Mouse (Mus musculus) MEL (cell line): ENCODE results near the gene Srgap3. TPM values are rescaled to one million over a fixed set of nuclear protein-coding genes. Genes with fewer than 3 reads are reported as not detected.

Experiments
- DNase-seq: peaks from one replicate; pipeline ENCODE4 v3.0.0; 2011; ENCODE audit warnings: low read depth, low spot score
- H3K27ac ChIP-seq: 2 replicates; pipeline ENCODE4 v1.5.1; 2012; ENCODE audit warnings: low read depth, mild to moderate bottlenecking, control low read depth, low read length, moderate library complexity; ENCODE audit not compliant: control insufficient read depth
- H3K27me3 ChIP-seq, 2 experiments: fragments of 150-350 bp in 1 of 2; sonication (generic) in 1 of 2; 2 replicates each; pipeline ENCODE4 v1.6.1; 2012; ENCODE audit warnings: low read length in 2 of 2, mild to moderate bottlenecking in 2 of 2, improper control_type of control experiment in 1 of 2, moderate library complexity in 1 of 2; ENCODE audit not compliant: insufficient read depth in 2 of 2, control insufficient read depth in 1 of 2
- H3K36me3 ChIP-seq, 2 experiments: 2 replicates each; pipeline ENCODE4 v1.6.1; 2012 to 2014; ENCODE audit warnings: low read length in 2 of 2, improper control_type of control experiment in 1 of 2, inconsistent platforms in 1 of 2, mild to moderate bottlenecking in 1 of 2; ENCODE audit not compliant: insufficient read depth in 2 of 2, control insufficient read depth in 1 of 2
- H3K4me1 ChIP-seq, 2 experiments: fragments of 150-350 bp in 1 of 2; sonication (generic) in 1 of 2; 2 replicates each; pipeline ENCODE4 v1.6.1; 2012; ENCODE audit warnings: low read length in 2 of 2, improper control_type of control experiment in 1 of 2, mild to moderate bottlenecking in 1 of 2; ENCODE audit not compliant: insufficient read depth in 2 of 2, control insufficient read depth in 1 of 2
- H3K4me3 ChIP-seq, 2 experiments: fragments of 150-350 bp in 1 of 2; sonication (generic) in 1 of 2; 2 replicates each; pipeline ENCODE4 v1.5.1; 2012; ENCODE audit warnings: low read depth in 2 of 2, low read length in 2 of 2, mild to moderate bottlenecking in 2 of 2, moderate library complexity in 2 of 2, control low read depth in 1 of 2, improper control_type of control experiment in 1 of 2; ENCODE audit not compliant: control insufficient read depth in 1 of 2, insufficient read depth in 1 of 2
- H3K79me2 ChIP-seq: 2 replicates; pipeline ENCODE4 v1.6.1; 2012; ENCODE audit warnings: mild to moderate bottlenecking, low read length, moderate library complexity; ENCODE audit not compliant: control insufficient read depth, poor library complexity, insufficient read depth
- H3K9ac ChIP-seq: 2 replicates; pipeline ENCODE4 v1.6.1; 2012; ENCODE audit warnings: low read depth, mild to moderate bottlenecking, control low read depth, low read length, moderate library complexity; ENCODE audit not compliant: control insufficient read depth, poor library complexity, severe bottlenecking
- H3K9me3 ChIP-seq: fragments of 150-350 bp; sonication (generic); replicated peaks from 2 replicates; pipeline ENCODE4 v1.6.1; 2012; ENCODE audit warnings: mild to moderate bottlenecking, low read length, improper control_type of control experiment, moderate library complexity; ENCODE audit not compliant: insufficient read depth
- CHD2 ChIP-seq: IDR thresholded peaks from 2 replicates; pipeline ENCODE4 v1.6.1; 2011; ENCODE audit warnings: low read length, improper control_type of control experiment
- CTCF ChIP-seq, 3 experiments: IDR thresholded peaks in 2 of 3; conservative IDR thresholded peaks in 1 of 3; 2 replicates each; pipeline ENCODE4 v1.5.1; 2011 to 2012; ENCODE audit warnings: low read length in 3 of 3, low read depth in 2 of 3, mild to moderate bottlenecking in 2 of 3, improper control_type of control experiment in 1 of 3, inconsistent platforms in 1 of 3, mixed read lengths in 1 of 3, moderate library complexity in 1 of 3; ENCODE audit not compliant: control insufficient read depth in 1 of 3, insufficient read depth in 1 of 3, poor library complexity in 1 of 3, severe bottlenecking in 1 of 3
- E2F4 ChIP-seq: IDR thresholded peaks from 2 replicates; pipeline ENCODE4 v1.6.1; 2011; ENCODE audit warnings: low read depth, low read length, improper control_type of control experiment, borderline replicate concordance
- ELF1 ChIP-seq: IDR thresholded peaks from 2 replicates; pipeline ENCODE4 v1.6.1; 2014; ENCODE audit warnings: low read depth, mild to moderate bottlenecking, inconsistent platforms, low read length, improper control_type of control experiment, moderate library complexity
- EP300 ChIP-seq, 2 experiments: IDR thresholded peaks; 2 replicates each; pipeline ENCODE4 v1.6.1; 2011; ENCODE audit warnings: improper control_type of control experiment in 2 of 2, low read length in 2 of 2, low read depth in 1 of 2, mild to moderate bottlenecking in 1 of 2
- GABPA ChIP-seq: IDR thresholded peaks from 2 replicates; pipeline ENCODE4 v1.6.1; 2012; ENCODE audit warnings: low read depth, mild to moderate bottlenecking, inconsistent platforms, low read length, improper control_type of control experiment, moderate library complexity
- GATA1 ChIP-seq: IDR thresholded peaks from 2 replicates; pipeline ENCODE4 v1.6.1; 2011; ENCODE audit warnings: low read depth, low read length, improper control_type of control experiment
- JUND ChIP-seq: IDR thresholded peaks from 2 replicates; pipeline ENCODE4 v1.6.1; 2011; ENCODE audit warnings: low read depth, mild to moderate bottlenecking, improper control_type of control experiment, low read length
- MAFK ChIP-seq: IDR thresholded peaks from 2 replicates; pipeline ENCODE4 v1.6.1; 2011; ENCODE audit warnings: low read depth, mild to moderate bottlenecking, low read length, improper control_type of control experiment, borderline replicate concordance
- MAX ChIP-seq: IDR thresholded peaks from 2 replicates; pipeline ENCODE4 v1.6.1; 2011; ENCODE audit warnings: low read length, improper control_type of control experiment
- MXI1 ChIP-seq: IDR thresholded peaks from 2 replicates; pipeline ENCODE4 v1.6.1; 2011; ENCODE audit warnings: mild to moderate bottlenecking, low read depth, low read length, improper control_type of control experiment
- MYB ChIP-seq: IDR thresholded peaks from 2 replicates; pipeline ENCODE4 v1.6.1; 2011; ENCODE audit warnings: mild to moderate bottlenecking, low read depth, low read length, improper control_type of control experiment
- NELFE ChIP-seq: IDR thresholded peaks from 2 replicates; pipeline ENCODE4 v1.6.1; 2011; ENCODE audit warnings: low read depth, low read length, improper control_type of control experiment
- NRF1 ChIP-seq: IDR thresholded peaks from 2 replicates; pipeline ENCODE4 v1.6.1; 2014; ENCODE audit warnings: low read depth, mild to moderate bottlenecking, inconsistent platforms, low read length, improper control_type of control experiment, moderate library complexity; ENCODE audit not compliant: poor library complexity, insufficient read depth, severe bottlenecking
- POLR2A ChIP-seq, 2 experiments: IDR thresholded peaks; 2 replicates each; pipeline ENCODE4 v1.6.1; 2011 to 2012; ENCODE audit warnings: low read length in 2 of 2, mild to moderate bottlenecking in 2 of 2, control low read depth in 1 of 2, improper control_type of control experiment in 1 of 2, low read depth in 1 of 2, moderate library complexity in 1 of 2; ENCODE audit not compliant: control insufficient read depth in 1 of 2, insufficient read depth in 1 of 2, poor library complexity in 1 of 2
- RCOR1 ChIP-seq: IDR thresholded peaks from 2 replicates; pipeline ENCODE4 v1.6.1; 2012; ENCODE audit warnings: low read depth, mild to moderate bottlenecking, inconsistent platforms, low read length, improper control_type of control experiment
- SIN3A ChIP-seq: IDR thresholded peaks from 2 replicates; pipeline ENCODE4 v1.6.1; 2012; ENCODE audit warnings: low read length, improper control_type of control experiment, inconsistent platforms
- TAL1 ChIP-seq: IDR thresholded peaks from 2 replicates; pipeline ENCODE4 v1.6.1; 2012; ENCODE audit warnings: mild to moderate bottlenecking, inconsistent platforms, low read length, moderate library complexity, mixed read lengths
- TBP ChIP-seq: IDR thresholded peaks from 2 replicates; pipeline ENCODE4 v1.8.0; 2011; ENCODE audit warnings: low read depth, low read length, improper control_type of control experiment
- TCF12 ChIP-seq: IDR thresholded peaks from 2 replicates; pipeline ENCODE4 v1.6.1; 2014; ENCODE audit warnings: low read depth, mild to moderate bottlenecking, inconsistent platforms, low read length, improper control_type of control experiment, moderate library complexity
- UBTF ChIP-seq: IDR thresholded peaks from 2 replicates; pipeline ENCODE4 v1.6.1; 2012; ENCODE audit warnings: low read depth, mild to moderate bottlenecking, inconsistent platforms, low read length, improper control_type of control experiment, moderate library complexity, borderline replicate concordance; ENCODE audit not compliant: insufficient read depth
- USF1 ChIP-seq: IDR thresholded peaks from 2 replicates; pipeline ENCODE4 v1.6.1; 2014; ENCODE audit warnings: low read depth, mild to moderate bottlenecking, inconsistent platforms, low read length, improper control_type of control experiment, moderate library complexity
- ZC3H11A ChIP-seq: IDR thresholded peaks from 2 replicates; pipeline ENCODE4 v1.6.1; 2012; ENCODE audit warnings: low read depth, mild to moderate bottlenecking, inconsistent platforms, low read length, improper control_type of control experiment
- ZKSCAN1 ChIP-seq: IDR thresholded peaks from 2 replicates; pipeline ENCODE4 v1.6.1; 2012; ENCODE audit warnings: low read depth, mild to moderate bottlenecking, inconsistent platforms, low read length, improper control_type of control experiment, moderate library complexity
- ZMIZ1 ChIP-seq: IDR thresholded peaks from 2 replicates; pipeline ENCODE4 v1.6.1; 2012; ENCODE audit warnings: low read depth, mild to moderate bottlenecking, inconsistent platforms, low read length, improper control_type of control experiment, moderate library complexity
- ZNF384 ChIP-seq: IDR thresholded peaks from 2 replicates; pipeline ENCODE4 v1.6.1; 2012; ENCODE audit warnings: low read depth, mild to moderate bottlenecking, inconsistent platforms, low read length, improper control_type of control experiment
- polyA plus RNA-seq, 2 experiments: library from polyadenylated mRNA; stranded (reverse) in 1 of 2; unstranded in 1 of 2; fragments of >175 nt in 1 of 2; fragments of >200 nt in 1 of 2; gene quantifications; 2 replicates each; pipeline versions ENCODE4 v1.2.1 to v1.2.4; 2012; ENCODE audit warnings: low replicate concordance in 2 of 2, low read depth in 1 of 2; ENCODE audit not compliant: insufficient read length in 2 of 2, insufficient read depth in 1 of 2, missing spikeins in 1 of 2
- total RNA-seq: library from RNA; depleted of rRNA; stranded (reverse); fragments of 300-350 nt; gene quantifications from 2 replicates; pipeline ENCODE4 v1.2.3, GENCODE M21; 2012

Gene Srgap3
- total and polyA plus RNA-seq, 3 experiments, result 0.31 to 0.75 TPM; not detected in 1

DNA sequence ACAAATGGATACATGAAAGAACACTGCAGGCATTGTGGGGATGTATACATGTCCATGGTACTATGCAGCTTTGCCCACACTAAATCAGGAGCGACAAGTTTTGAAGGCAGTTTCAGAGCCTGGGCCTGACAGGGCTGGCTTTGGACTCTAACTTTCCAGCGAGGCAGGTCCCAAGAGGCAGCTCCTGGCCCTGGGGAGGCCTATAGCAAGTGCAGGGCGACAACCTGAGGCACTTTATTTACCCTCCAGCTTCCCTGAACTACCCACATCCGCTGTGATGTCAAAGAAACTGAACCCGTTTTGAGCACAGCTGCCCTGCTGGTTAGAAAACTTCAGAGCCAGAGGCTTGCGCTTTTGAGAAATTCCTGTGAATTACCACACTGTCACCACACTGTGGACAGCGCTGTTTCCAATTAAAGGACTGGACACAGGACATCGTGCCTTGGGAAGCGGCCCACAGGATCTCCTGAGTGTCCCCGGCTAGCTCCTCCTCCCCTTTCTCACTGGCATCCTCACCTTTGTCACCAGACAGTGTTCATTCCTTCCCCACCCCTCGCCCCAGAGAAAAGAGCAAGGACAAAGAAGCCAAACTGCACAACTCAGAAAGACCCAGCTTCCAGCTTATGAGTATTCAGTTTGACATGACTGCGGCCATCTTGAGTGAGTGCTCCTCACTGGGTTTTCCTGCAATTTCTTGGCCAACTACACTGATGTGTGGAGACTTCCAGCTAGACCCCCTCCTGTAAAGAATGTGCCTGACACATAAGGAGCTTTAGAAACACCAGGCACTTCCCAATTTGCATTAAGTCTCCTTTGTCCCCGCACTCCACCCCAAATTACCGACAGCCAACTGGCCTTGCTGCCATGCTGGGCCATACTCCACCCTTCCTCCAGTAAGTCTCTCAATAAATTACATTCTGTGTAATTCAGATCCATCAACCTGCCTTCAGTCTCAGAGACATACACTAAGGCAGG, 94.5 kb downstream of the Srgap3 start:
- Histone ChIP-seq H3K4me3 (no peak overlapping the region), H3K9me3 (no peaks in the 10 kb centered on the region), H3K27me3 (no peaks in the 10 kb centered on the region), H3K36me3 (no peaks in the 10 kb centered on the region), H3K79me2 (no peaks in the 10 kb centered on the region), H3K27ac (no peak overlapping the region), H3K9ac (no peak overlapping the region), H3K4me1 (no peaks in the 10 kb centered on the region)
- TF ChIP-seq E2F4, result no peak
- TF ChIP-seq NRF1, result no peak
- TF ChIP-seq POLR2A (IDR thresholded peaks at IDR 0.05; ENCODE audit: control insufficient read depth in 1 of 2, insufficient read depth in 1 of 2, low read depth in 1 of 2, low read length in 2 of 2, poor library complexity in 1 of 2), result no peak
- no peak for TF ChIP-seq MAFK
- TF ChIP-seq ZNF384, result no peak
- TF ChIP-seq CHD2, result no peak
- no peak for TF ChIP-seq TAL1
- no peak for TF ChIP-seq GABPA
- TF ChIP-seq ZKSCAN1, result no peak
- no peak for TF ChIP-seq JUND
- TF ChIP-seq CTCF (IDR thresholded peaks at IDR 0.05 in 2 of 3, conservative IDR thresholded peaks at IDR 0.05 in 1 of 3; ENCODE audit: control insufficient read depth in 1 of 3, insufficient read depth in 1 of 3, low read depth in 2 of 3, low read length in 3 of 3, poor library complexity in 1 of 3, severe bottlenecking in 1 of 3), result no peak
- no peak for TF ChIP-seq TCF12
- no peak for DNase-seq

DNA sequence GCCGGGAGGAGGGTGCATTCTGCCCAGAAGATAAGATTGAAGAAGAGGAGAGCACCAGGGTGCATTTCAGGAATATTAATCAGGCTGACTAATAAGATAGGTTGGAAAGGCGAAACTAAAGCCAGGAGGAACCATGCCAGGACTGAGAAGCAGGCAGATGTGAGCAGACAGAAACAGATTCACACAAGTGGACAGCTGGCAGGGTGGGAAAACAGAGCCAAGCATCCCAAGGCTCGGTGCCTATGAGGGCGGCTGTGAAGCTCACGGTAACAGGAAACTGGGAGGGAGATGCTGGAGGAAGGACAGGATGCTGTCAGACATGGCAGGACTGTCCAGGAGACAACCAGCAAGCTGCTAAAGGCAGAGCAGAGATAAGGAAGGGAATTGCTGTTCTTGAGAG, 96.3 kb downstream of the Srgap3 start:
- no peak overlapping the region for H3K9ac ChIP-seq
- no peaks in the 10 kb centered on the region for H3K36me3 ChIP-seq
- H3K27me3 ChIP-seq, result no peaks in the 10 kb centered on the region
- no peaks in the 10 kb centered on the region for H3K4me1 ChIP-seq
- no peaks in the 10 kb centered on the region for H3K9me3 ChIP-seq
- no peak for TF ChIP-seq TAL1
- no peak for TF ChIP-seq SIN3A
- TF ChIP-seq ZC3H11A, result no peak
- TF ChIP-seq EP300 (IDR thresholded peaks at IDR 0.05; ENCODE audit: low read depth in 1 of 2, low read length in 2 of 2), result no peak
- TF ChIP-seq ZMIZ1, result no peak
- TF ChIP-seq RCOR1, result no peak
- no peak for TF ChIP-seq GATA1
- TF ChIP-seq USF1, result no peak
- no peak for TF ChIP-seq MYB
- no peak for TF ChIP-seq MAX
- no peak for TF ChIP-seq ELF1
- TF ChIP-seq UBTF, result no peak
- TF ChIP-seq MXI1, result no peak
- no peak for TF ChIP-seq CHD2
- no peak for TF ChIP-seq NRF1
- TF ChIP-seq ZKSCAN1, result no peak
- no peak for TF ChIP-seq NELFE
- no peak for TF ChIP-seq POLR2A (IDR thresholded peaks at IDR 0.05; ENCODE audit: control insufficient read depth in 1 of 2, insufficient read depth in 1 of 2, low read depth in 1 of 2, low read length in 2 of 2, poor library complexity in 1 of 2)
- no peak for TF ChIP-seq TBP
- no peak overlapping the region for H3K4me3 ChIP-seq
- no peak for DNase-seq
- H3K79me2 ChIP-seq, result no peaks in the 10 kb centered on the region
- H3K27ac ChIP-seq, result no peak overlapping the region
